Mouse (Mus musculus) small intestine, adult 2 months (tissue): ENCODE data around the gene Col8a2. TPM values are rescaled to one million over a fixed set of nuclear protein-coding genes. Genes with fewer than 3 reads are reported as not detected.

ENCODE experiments used
- H3K27ac ChIP-seq: fragments of 200-500 bp; 2 replicates; pipeline ENCODE4 v1.5.1; 2012; ENCODE audit warnings: low read depth, low read length, control low read depth, inconsistent platforms; ENCODE audit not compliant: insufficient read depth
- H3K27me3 ChIP-seq: fragments of 200-500 bp; 2 replicates; pipeline ENCODE4 v1.6.1; 2012; ENCODE audit warnings: mild to moderate bottlenecking, moderate library complexity, low read length, inconsistent platforms; ENCODE audit not compliant: control insufficient read depth, insufficient read depth
- H3K36me3 ChIP-seq: fragments of 200-500 bp; 2 replicates; pipeline ENCODE4 v1.6.1; 2012; ENCODE audit warnings: mild to moderate bottlenecking, low read length, control low read depth, inconsistent platforms; ENCODE audit not compliant: control insufficient read depth, insufficient read depth
- H3K4me1 ChIP-seq: fragments of 200-500 bp; 2 replicates; pipeline ENCODE4 v1.6.1; 2012; ENCODE audit warnings: low read length, inconsistent platforms, mixed read lengths; ENCODE audit not compliant: control insufficient read depth, insufficient read depth, insufficient read length
- H3K4me3 ChIP-seq: fragments of 200-500 bp; 2 replicates; pipeline ENCODE4 v1.5.1; 2012; ENCODE audit warnings: low read depth, mild to moderate bottlenecking, control low read depth, inconsistent platforms, low read length, moderate library complexity
- CTCF ChIP-seq: fragments of 200-500 bp; IDR thresholded peaks from 2 replicates; pipeline ENCODE4 v1.5.1; 2012; ENCODE audit warnings: low read depth, mild to moderate bottlenecking, control low read depth, inconsistent platforms, low read length, moderate library complexity, mixed read lengths; ENCODE audit not compliant: insufficient replicate concordance, insufficient read length; ENCODE audit errors: extremely low read depth
- POLR2A ChIP-seq: fragments of 200-500 bp; IDR thresholded peaks from 2 replicates; pipeline ENCODE4 v1.6.1; 2012; ENCODE audit warnings: low read depth, mild to moderate bottlenecking, control low read depth, inconsistent platforms, low read length, moderate library complexity
- WGBS: fragments of 180-500 bp; shearing (Covaris S2); methylation state at CpG from one replicate; pipeline ENCODE4 v1.1.7; 2018; 5-methylcytosine and 5-hydroxymethylcytosine counted together
- polyA plus RNA-seq: library from polyadenylated mRNA; depleted of rRNA; stranded (reverse); fragments of >200 nt; gene quantifications from 2 replicates; pipeline ENCODE4 v1.2.3, GENCODE M21; 2012; rRNA removed

Col8a2 gene
- polyA plus RNA-seq, 1 experiment: 0.55 TPM

- 59% methylated on average over 4 of the region's 4 CpGs for WGBS
- no peak overlapping the region for H3K4me3 ChIP-seq
- H3K36me3 ChIP-seq: peaks cover 24% of the 10 kb centered on the region
- no peaks in the 10 kb centered on the region for H3K27me3 ChIP-seq
- H3K27ac ChIP-seq: no peak overlapping the region
- TF ChIP-seq POLR2A (no peak), CTCF (no peak)
- H3K4me1 ChIP-seq: no peaks in the 10 kb centered on the region
Measured at GRCm38 (mm10) chr4:126343451-126343850, 56.9 kb downstream of the Col8a2 start.

- no peaks in the 10 kb centered on the region for H3K4me1 ChIP-seq
- no peaks in the 10 kb centered on the region for H3K27me3 ChIP-seq
- H3K36me3 ChIP-seq: peaks cover 18% of the 10 kb centered on the region
- H3K4me3 ChIP-seq: no peak overlapping the region
- H3K27ac ChIP-seq: no peak overlapping the region
- TF ChIP-seq CTCF: no peak
- TF ChIP-seq POLR2A: no peak
- 57% methylated on average over 1 of the region's 1 CpGs for WGBS
Measured at GRCm38 (mm10) chr4:126360069-126360468, 73.5 kb downstream of the Col8a2 start.

Other genes with a start within 250 kb of the Col8a2 start
- 130 and 204 TPM in 2 replicates for gene Mrps15, start 239.9 kb upstream of the Col8a2 start, polyA plus RNA-seq
- 0.37 and 1.6 TPM in 2 replicates for gene Oscp1, start 228.2 kb upstream of the Col8a2 start, polyA plus RNA-seq
- gene Lsm10, start 190.2 kb upstream of the Col8a2 start, polyA plus RNA-seq: 10.7 and 13.3 TPM in 2 replicates
- gene Stk40, start 182.8 kb upstream of the Col8a2 start, polyA plus RNA-seq: 14.5 and 24.0 TPM in 2 replicates
- 45.0 and 54.3 TPM in 2 replicates for gene Eva1b, start 139.0 kb upstream of the Col8a2 start, polyA plus RNA-seq
- gene Sh3d21, start 123.3 kb upstream of the Col8a2 start, polyA plus RNA-seq: 5.2 and 6.5 TPM in 2 replicates
- gene Thrap3, start 84.0 kb upstream of the Col8a2 start, polyA plus RNA-seq: 10.0 and 22.1 TPM in 2 replicates
- 40.2 and 47.3 TPM in 2 replicates for gene Map7d1, start 30.4 kb upstream of the Col8a2 start, polyA plus RNA-seq
- gene Trappc3, start 24.5 kb upstream of the Col8a2 start, polyA plus RNA-seq: 12.6 and 21.4 TPM in 2 replicates
- gene Adprhl2, start 34.9 kb downstream of the Col8a2 start, polyA plus RNA-seq: 25.3 and 33.9 TPM in 2 replicates
- gene Tekt2, start 38.9 kb downstream of the Col8a2 start, polyA plus RNA-seq: 0.38 and 1.0 TPM in 2 replicates
- gene Ago3, start 142.8 kb downstream of the Col8a2 start, polyA plus RNA-seq: 7.6 and 12.4 TPM in 2 replicates
- gene Ago1, start 181.8 kb downstream of the Col8a2 start, polyA plus RNA-seq: 7.2 and 13.0 TPM in 2 replicates
- 0.22 and 0.63 TPM in 2 replicates for gene Ago4, start 246.7 kb downstream of the Col8a2 start, polyA plus RNA-seq